Mouse (Mus musculus): ENCODE results near the gene Nsmce3. TPM values are rescaled to one million over a fixed set of nuclear protein-coding genes. Genes with fewer than 3 reads are reported as not detected.
A peak's percentile ranks its signal among the peaks of the same experiment; 100 is the strongest.

Nsmce3 gene
- 18.4 and 19.3 TPM in 2 replicates for total RNA-seq (2014; rRNA removed)
- 10.2 and 10.5 TPM in 2 replicates for polyA plus RNA-seq (2015; fragmentation: Nextera tagmentation; extraction: Ambion mirVana)

GRCm38 (mm10) chr7:64872743-64873241, at the start of gene Nsmce3:
TSS of gene Nsmce3 (minus strand) at chr7:64872997.
- peak; percentile 28 for TF ChIP-seq CTCF (IDR thresholded peaks at IDR 0.05; ENCODE audit: low read depth)
- ATAC-seq: peak; percentile 97

GRCm38 (mm10) chr7:64921189-64921588, 48.4 kb upstream of the Nsmce3 start:
- no peak overlapping the region for H3K4me2 ChIP-seq (ENCODE audit: low read depth, low read length)
- ATAC-seq (0 out of 2 replicates have a peak, but pooled peaks have one; percentile 62), DNase-seq (ENCODE audit: low spot score) (no peak)
- no peak overlapping the region for H3K9ac ChIP-seq (replicated peaks; ENCODE audit: low read length)
- no peaks in the 10 kb centered on the region for H3K36me3 ChIP-seq (ENCODE audit: insufficient read depth, low read length)
- no peak for TF ChIP-seq CTCF (IDR thresholded peaks at IDR 0.05; ENCODE audit: low read depth)
- H3K27ac ChIP-seq: no peak overlapping the region
- no peaks in the 10 kb centered on the region for H3K4me1 ChIP-seq (ENCODE audit: insufficient read depth, low read length)
- H3K9me3 ChIP-seq (ENCODE audit: low read length): no peaks in the 10 kb centered on the region
- no peak overlapping the region for H3K4me3 ChIP-seq (ENCODE audit: low read length)
- WGBS: 58% methylated on average over 13 of the region's 13 CpGs
- no peaks in the 10 kb centered on the region for H3K27me3 ChIP-seq (ENCODE audit: insufficient read depth, low read length)

More at GRCm38 (mm10) chr7:64872743-64873241, at the start of gene Nsmce3:
- no peaks in the 10 kb centered on the region for H3K27me3 ChIP-seq (ENCODE audit: insufficient read depth, low read length)
- WGBS: under 1% methylated on average over 57 of the region's 57 CpGs
- H3K4me1 ChIP-seq (ENCODE audit: insufficient read depth, low read length): peaks cover 15% of the 10 kb centered on the region
- DNase-seq (ENCODE audit: low spot score): peak; percentile 99
- H3K27ac ChIP-seq: peak within 1 kb of the TSS; percentile 97
- H3K4me3 ChIP-seq (ENCODE audit: low read length): peak within 1 kb of the TSS; percentile 96
- no peaks in the 10 kb centered on the region for H3K36me3 ChIP-seq (ENCODE audit: insufficient read depth, low read length)
- no peaks in the 10 kb centered on the region for H3K9me3 ChIP-seq (ENCODE audit: low read length)
- H3K9ac ChIP-seq (replicated peaks; ENCODE audit: low read length): peak within 1 kb of the TSS; percentile 95
- peak within 1 kb of the TSS; percentile 88 for H3K4me2 ChIP-seq (ENCODE audit: low read depth, low read length)

GRCm38 (mm10) chr7:64920735-64921134, 47.9 kb upstream of the Nsmce3 start:
- H3K9me3 ChIP-seq (ENCODE audit: low read length): no peaks in the 10 kb centered on the region
- H3K27me3 ChIP-seq (ENCODE audit: insufficient read depth, low read length): no peaks in the 10 kb centered on the region
- no peak overlapping the region for H3K9ac ChIP-seq (replicated peaks; ENCODE audit: low read length)
- DNase-seq (ENCODE audit: low spot score) (no peak), ATAC-seq (no peak)
- 24% methylated on average over 5 of the region's 5 CpGs for WGBS
- H3K36me3 ChIP-seq (ENCODE audit: insufficient read depth, low read length): no peaks in the 10 kb centered on the region
- no peak overlapping the region for H3K27ac ChIP-seq
- H3K4me1 ChIP-seq (ENCODE audit: insufficient read depth, low read length): 0 out of 2 replicates have a peak, but pooled peaks cover under 1% of the 10 kb centered on the region
- H3K4me2 ChIP-seq (ENCODE audit: low read depth, low read length): no peak overlapping the region
- no peak for TF ChIP-seq CTCF (IDR thresholded peaks at IDR 0.05; ENCODE audit: low read depth)
- no peak overlapping the region for H3K4me3 ChIP-seq (ENCODE audit: low read length)

- no peak overlapping the region for H3K4me2 ChIP-seq (ENCODE audit: low read depth, low read length)
- TF ChIP-seq CTCF (IDR thresholded peaks at IDR 0.05; ENCODE audit: low read depth): no peak
- no peak for ATAC-seq
- H3K36me3 ChIP-seq (ENCODE audit: insufficient read depth, low read length): no peaks in the 10 kb centered on the region
- H3K27ac ChIP-seq: no peak overlapping the region
- DNase-seq (ENCODE audit: low spot score): no peak
- H3K9me3 ChIP-seq (ENCODE audit: low read length): no peaks in the 10 kb centered on the region
- 0 out of 2 replicates have a peak, but pooled peaks cover 3% of the 10 kb centered on the region for H3K4me1 ChIP-seq (ENCODE audit: insufficient read depth, low read length)
- 51% methylated on average over 7 of the region's 7 CpGs for WGBS
- H3K27me3 ChIP-seq (ENCODE audit: insufficient read depth, low read length): no peaks in the 10 kb centered on the region
- H3K9ac ChIP-seq (replicated peaks; ENCODE audit: low read length): no peak overlapping the region
- no peak overlapping the region for H3K4me3 ChIP-seq (ENCODE audit: low read length)
Observed at GRCm38 (mm10) chr7:64916654-64917053, 43.9 kb upstream of the Nsmce3 start.

GRCm38 (mm10) chr7:64915121-64915520, 42.3 kb upstream of the Nsmce3 start:
- H3K4me2 ChIP-seq (ENCODE audit: low read depth, low read length): no peak overlapping the region
- H3K27me3 ChIP-seq (ENCODE audit: insufficient read depth, low read length): no peaks in the 10 kb centered on the region
- no peak overlapping the region for H3K4me3 ChIP-seq (ENCODE audit: low read length)
- WGBS: 38% methylated on average over 2 of the region's 2 CpGs
- 0 out of 2 replicates have a peak, but pooled peaks cover 3% of the 10 kb centered on the region for H3K4me1 ChIP-seq (ENCODE audit: insufficient read depth, low read length)
- ATAC-seq: no peak
- DNase-seq (ENCODE audit: low spot score): peak; percentile 17
- TF ChIP-seq CTCF (IDR thresholded peaks at IDR 0.05; ENCODE audit: low read depth): no peak
- no peaks in the 10 kb centered on the region for H3K9me3 ChIP-seq (ENCODE audit: low read length)
- H3K36me3 ChIP-seq (ENCODE audit: insufficient read depth, low read length): no peaks in the 10 kb centered on the region
- H3K27ac ChIP-seq: no peak overlapping the region
- H3K9ac ChIP-seq (replicated peaks; ENCODE audit: low read length): no peak overlapping the region

- 75% methylated on average over 2 of the region's 2 CpGs for WGBS
- no peak for TF ChIP-seq CTCF (IDR thresholded peaks at IDR 0.05; ENCODE audit: low read depth)
- ATAC-seq: no peak
- DNase-seq (ENCODE audit: low spot score): no peak
- no peaks in the 10 kb centered on the region for H3K36me3 ChIP-seq (ENCODE audit: insufficient read depth, low read length)
- H3K4me2 ChIP-seq (ENCODE audit: low read depth, low read length): no peak overlapping the region
- H3K9me3 ChIP-seq (ENCODE audit: low read length): no peaks in the 10 kb centered on the region
- H3K27ac ChIP-seq: no peak overlapping the region
- no peaks in the 10 kb centered on the region for H3K27me3 ChIP-seq (ENCODE audit: insufficient read depth, low read length)
- H3K4me3 ChIP-seq (ENCODE audit: low read length): no peak overlapping the region
- H3K4me1 ChIP-seq (ENCODE audit: insufficient read depth, low read length): 0 out of 2 replicates have a peak, but pooled peaks cover 3% of the 10 kb centered on the region
- no peak overlapping the region for H3K9ac ChIP-seq (replicated peaks; ENCODE audit: low read length)
Observed at GRCm38 (mm10) chr7:64911945-64912344, 39.1 kb upstream of the Nsmce3 start.

- 89% methylated on average over 2 of the region's 2 CpGs for WGBS
- no peak for TF ChIP-seq CTCF (IDR thresholded peaks at IDR 0.05; ENCODE audit: low read depth)
- H3K4me3 ChIP-seq (ENCODE audit: low read length): no peak overlapping the region
- H3K4me1 ChIP-seq (ENCODE audit: insufficient read depth, low read length): no peaks in the 10 kb centered on the region
- H3K36me3 ChIP-seq (ENCODE audit: insufficient read depth, low read length): no peaks in the 10 kb centered on the region
- no peak for DNase-seq (ENCODE audit: low spot score)
- no peaks in the 10 kb centered on the region for H3K27me3 ChIP-seq (ENCODE audit: insufficient read depth, low read length)
- no peak overlapping the region for H3K9ac ChIP-seq (replicated peaks; ENCODE audit: low read length)
- H3K27ac ChIP-seq: no peak overlapping the region
- H3K4me2 ChIP-seq (ENCODE audit: low read depth, low read length): no peak overlapping the region
- H3K9me3 ChIP-seq (ENCODE audit: low read length): no peaks in the 10 kb centered on the region
- ATAC-seq: no peak
Observed at GRCm38 (mm10) chr7:64910208-64910607, 37.4 kb upstream of the Nsmce3 start.
